Mouse (Mus musculus) embryonic facial prominence, embryonic 14.5 days (tissue): ENCODE data around the gene Mas1. TPM values are rescaled to one million over a fixed set of nuclear protein-coding genes. Genes with fewer than 3 reads are reported as not detected.

Experiments used
- ATAC-seq: fragments of 200-750 bp; cut with Nextera tagmentation; 2 replicates; pipeline ENCODE4 v1.8.0; 2017; ENCODE audit warnings: low read depth, moderate number of reproducible peaks, moderate TSS enrichment
- DNase-seq: peaks from one replicate; pipeline ENCODE4 v3.0.0-alpha.2; 2015; ENCODE audit warnings: low spot score
- H3K27ac ChIP-seq: fragments of 300-500 bp; sonication (generic); replicated peaks from 2 replicates; pipeline ENCODE4 v1.5.1; 2014; ENCODE audit warnings: low read depth, mild to moderate bottlenecking, low read length, moderate library complexity
- H3K27me3 ChIP-seq: fragments of 300-500 bp; sonication (generic); replicated peaks from 2 replicates; pipeline ENCODE4 v1.6.1; 2014; ENCODE audit warnings: low read length; ENCODE audit not compliant: control insufficient read depth, insufficient read depth
- H3K36me3 ChIP-seq: fragments of 300-500 bp; sonication (generic); 2 replicates; pipeline ENCODE4 v1.6.1; 2014; ENCODE audit warnings: low read length, mixed read lengths; ENCODE audit not compliant: control insufficient read depth, insufficient read depth
- H3K4me1 ChIP-seq: fragments of 300-500 bp; sonication (generic); 2 replicates; pipeline ENCODE4 v1.6.1; 2014; ENCODE audit warnings: antibody characterized with exemption, low read length; ENCODE audit not compliant: control insufficient read depth, insufficient read depth
- H3K4me2 ChIP-seq: fragments of 300-500 bp; sonication (generic); 2 replicates; pipeline ENCODE4 v1.6.1; 2014; ENCODE audit warnings: low read depth, mild to moderate bottlenecking, low read length, moderate library complexity, mixed read lengths
- H3K4me3 ChIP-seq: fragments of 300-500 bp; sonication (generic); 2 replicates; pipeline ENCODE4 v1.5.1; 2014; ENCODE audit warnings: low read depth, mild to moderate bottlenecking, low read length
- H3K9ac ChIP-seq: fragments of 300-500 bp; sonication (generic); 2 replicates; pipeline ENCODE4 v1.6.1; 2014; ENCODE audit warnings: low read depth, mild to moderate bottlenecking, low read length, moderate library complexity, mixed read lengths
- H3K9me3 ChIP-seq: fragments of 300-500 bp; sonication (generic); 2 replicates; pipeline ENCODE4 v1.6.1; 2016; ENCODE audit warnings: low read length; ENCODE audit not compliant: control insufficient read depth
- WGBS: fragments of 180-500 bp; shearing (Covaris S2); extraction: QIAGEN DNeasy Blood & Tissue Kit; methylation state at CpG from one replicate; pipeline ENCODE4 v1.1.7; 2014; 5-methylcytosine and 5-hydroxymethylcytosine counted together
- polyA plus RNA-seq: library from polyadenylated mRNA; unstranded; fragments of >200 nt; fragmentation: Nextera tagmentation; extraction: Ambion mirVana; gene quantifications from 2 replicates; pipeline ENCODE4 v1.2.1, GENCODE M21; 2014

Mas1 gene
- polyA plus RNA-seq, 1 experiment from 2014 or later = 0.99 TPM

DNA sequence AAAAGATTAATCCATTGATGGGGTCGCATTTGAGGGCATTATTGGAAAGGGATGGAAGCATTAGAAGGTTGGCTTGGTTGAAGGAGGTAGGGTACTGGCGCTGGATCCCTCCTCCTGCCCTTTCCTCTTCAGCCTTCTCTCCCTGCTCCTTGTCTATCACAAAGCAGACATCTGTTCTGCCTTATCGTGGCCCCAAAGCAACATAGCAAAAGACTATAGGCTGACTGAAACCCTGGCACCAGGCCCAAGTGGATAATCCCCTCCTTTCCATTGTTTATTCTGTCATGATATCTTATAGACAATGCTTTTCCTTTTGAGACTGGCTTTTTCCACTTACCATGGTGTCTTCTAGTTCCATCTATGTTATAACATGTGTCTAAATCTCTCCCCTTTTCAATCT lies 2.5 kb downstream of the Mas1 start:
- Histone ChIP-seq H3K27ac (no peak overlapping the region), H3K9ac (no peak overlapping the region), H3K9me3 (no peaks in the 10 kb centered on the region), H3K27me3 (no peaks in the 10 kb centered on the region), H3K4me1 (peaks cover 11% of the 10 kb centered on the region; the same call in 1 of the 2 replicates), H3K4me3 (no peak overlapping the region), H3K36me3 (no peaks in the 10 kb centered on the region), H3K4me2 (no peak overlapping the region)
- DNase-seq (peak; percentile 57), ATAC-seq (no peak)
- WGBS = 63% methylated on average over 3 of the region's 3 CpGs

DNA sequence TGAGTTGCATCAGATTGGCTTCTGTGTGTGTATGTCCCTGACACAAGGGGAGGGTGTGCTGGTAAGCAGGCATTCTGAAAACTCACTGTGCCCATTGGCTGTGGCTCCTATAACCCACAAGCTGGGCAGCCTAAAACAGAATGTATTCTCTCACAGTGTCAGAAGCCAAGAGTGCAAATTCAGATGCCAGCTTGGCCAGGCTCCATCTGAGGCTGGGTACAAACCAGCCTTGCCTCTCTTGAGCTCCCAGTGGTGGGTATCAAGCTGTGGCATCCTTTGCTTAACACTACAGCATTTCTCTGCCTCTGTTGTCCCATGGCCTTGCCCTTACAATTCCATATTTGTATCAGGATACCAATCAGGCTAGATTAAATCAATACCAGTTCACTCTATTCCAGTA lies 3.8 kb downstream of the Mas1 start:
- ATAC-seq (no peak), DNase-seq (no peak)
- H3K9ac ChIP-seq = no peak overlapping the region
- H3K4me2 ChIP-seq = no peak overlapping the region
- H3K9me3 ChIP-seq = no peaks in the 10 kb centered on the region
- no peaks in the 10 kb centered on the region for H3K36me3 ChIP-seq
- H3K27me3 ChIP-seq = no peaks in the 10 kb centered on the region
- H3K4me1 ChIP-seq = 0 out of 2 replicates have a peak, but pooled peaks cover 7% of the 10 kb centered on the region
- H3K4me3 ChIP-seq = no peak overlapping the region
- H3K27ac ChIP-seq = no peak overlapping the region

DNA sequence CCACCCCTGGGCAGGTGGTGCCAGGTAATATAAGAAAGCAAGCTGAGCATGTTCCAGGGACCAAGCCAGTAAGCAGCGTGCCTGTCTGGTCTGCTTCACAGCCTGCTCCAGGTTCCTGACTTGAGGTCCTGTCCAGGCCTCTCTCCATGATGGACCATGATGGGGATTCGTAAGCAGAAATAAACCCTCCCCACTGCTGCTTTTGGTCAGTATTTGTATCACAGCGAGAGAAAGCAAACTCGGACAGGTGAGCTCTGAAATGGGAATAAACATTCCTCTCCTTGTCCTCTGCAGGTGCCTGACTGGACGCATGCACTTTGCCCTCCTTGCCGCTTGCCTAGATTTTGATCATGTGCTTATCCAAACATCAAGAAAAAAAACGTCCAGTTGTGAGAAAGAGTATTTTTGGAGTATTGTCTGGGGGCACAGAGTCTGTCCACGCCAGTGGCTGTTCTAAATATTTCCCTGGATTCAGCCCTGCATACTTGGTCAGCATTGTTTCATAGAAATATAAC lies 8.9 kb downstream of the Mas1 start:
- H3K4me1 ChIP-seq = no peaks in the 10 kb centered on the region

GRCm38 (mm10) chr17:12858072-12858471 lies 9.9 kb downstream of the Mas1 start:
- no peaks in the 10 kb centered on the region for H3K27me3 ChIP-seq
- H3K4me2 ChIP-seq = no peak overlapping the region
- H3K36me3 ChIP-seq = no peaks in the 10 kb centered on the region
- H3K9me3 ChIP-seq = no peaks in the 10 kb centered on the region
- no peak overlapping the region for H3K27ac ChIP-seq
- ATAC-seq (no peak), DNase-seq (no peak)
- H3K4me1 ChIP-seq = no peaks in the 10 kb centered on the region
- 40% methylated on average over 4 of the region's 4 CpGs for WGBS
- H3K9ac ChIP-seq = no peak overlapping the region
- H3K4me3 ChIP-seq = no peak overlapping the region

More for the DNA sequence above, 8.9 kb downstream of the Mas1 start:
- H3K27me3 ChIP-seq = no peaks in the 10 kb centered on the region
- ATAC-seq (no peak), DNase-seq (no peak)
- H3K9me3 ChIP-seq = no peaks in the 10 kb centered on the region
- WGBS = 77% methylated on average over 8 of the region's 8 CpGs
- no peak overlapping the region for H3K9ac ChIP-seq
- H3K36me3 ChIP-seq = no peaks in the 10 kb centered on the region
- H3K27ac ChIP-seq = no peak overlapping the region
- H3K4me3 ChIP-seq = no peak overlapping the region
- H3K4me2 ChIP-seq = no peak overlapping the region

DNA sequence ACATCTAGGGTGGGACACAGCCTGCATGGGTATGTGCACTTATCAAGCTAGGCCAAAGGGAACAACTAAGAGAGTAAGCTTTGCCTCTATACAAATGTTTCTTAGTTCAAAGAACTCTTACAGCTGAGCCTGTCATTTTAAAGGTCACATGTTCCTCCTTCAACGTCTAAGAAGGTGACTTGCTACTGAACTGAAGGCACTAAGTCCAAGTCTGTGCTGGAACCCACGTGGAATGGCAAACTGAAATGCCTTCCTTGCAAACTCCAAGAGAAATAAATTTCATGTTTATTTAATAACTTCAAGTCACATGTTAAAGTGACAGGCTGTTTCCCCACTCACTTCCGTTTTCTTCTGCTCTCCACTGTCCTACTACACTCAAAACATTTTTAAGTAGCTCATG lies 10.5 kb downstream of the Mas1 start:
- Histone ChIP-seq H3K4me3 (no peak overlapping the region), H3K36me3 (no peaks in the 10 kb centered on the region), H3K9me3 (no peaks in the 10 kb centered on the region), H3K27ac (no peak overlapping the region), H3K4me1 (no peaks in the 10 kb centered on the region), H3K4me2 (no peak overlapping the region), H3K9ac (no peak overlapping the region), H3K27me3 (no peaks in the 10 kb centered on the region)
- DNase-seq = no peak
- 37% methylated on average over 3 of the region's 3 CpGs for WGBS
- ATAC-seq = no peak

GRCm38 (mm10) chr17:12854386-12854785 lies 13.6 kb downstream of the Mas1 start:
- no peaks in the 10 kb centered on the region for H3K36me3 ChIP-seq
- H3K4me2 ChIP-seq = no peak overlapping the region
- DNase-seq (no peak), ATAC-seq (no peak)
- H3K27ac ChIP-seq = no peak overlapping the region
- no peaks in the 10 kb centered on the region for H3K27me3 ChIP-seq
- H3K4me1 ChIP-seq = no peaks in the 10 kb centered on the region
- no peaks in the 10 kb centered on the region for H3K9me3 ChIP-seq
- H3K4me3 ChIP-seq = no peak overlapping the region
- WGBS = 94% methylated on average over 11 of the region's 11 CpGs
- no peak overlapping the region for H3K9ac ChIP-seq

DNA sequence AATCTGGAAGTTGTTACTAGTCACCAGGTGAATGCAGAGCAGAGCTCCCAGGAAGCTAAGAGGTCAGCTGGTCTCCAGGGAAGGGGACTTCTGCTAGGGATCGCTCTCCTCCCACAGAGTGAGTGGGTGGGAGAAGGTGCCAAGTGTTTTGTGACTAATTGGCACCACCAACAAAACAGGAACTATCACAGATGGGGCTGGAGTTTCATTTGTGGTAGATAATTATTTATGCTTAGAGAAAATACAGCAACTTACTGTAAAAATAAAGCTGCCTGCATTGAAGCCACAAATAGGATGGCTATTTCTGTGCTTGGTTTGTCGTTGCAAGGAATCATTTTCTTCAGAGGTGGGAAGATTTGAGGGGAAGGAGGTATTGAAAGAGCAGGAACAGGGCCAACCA lies 14.1 kb downstream of the Mas1 start:
- H3K4me2 ChIP-seq = no peak overlapping the region
- ATAC-seq = no peak
- H3K27me3 ChIP-seq = no peaks in the 10 kb centered on the region
- WGBS = 85% methylated on average over 2 of the region's 2 CpGs
- no peak overlapping the region for H3K9ac ChIP-seq
- no peak overlapping the region for H3K27ac ChIP-seq
- no peaks in the 10 kb centered on the region for H3K9me3 ChIP-seq
- H3K36me3 ChIP-seq = no peaks in the 10 kb centered on the region
- no peak for DNase-seq
- no peak overlapping the region for H3K4me3 ChIP-seq
- H3K4me1 ChIP-seq = no peaks in the 10 kb centered on the region

DNA sequence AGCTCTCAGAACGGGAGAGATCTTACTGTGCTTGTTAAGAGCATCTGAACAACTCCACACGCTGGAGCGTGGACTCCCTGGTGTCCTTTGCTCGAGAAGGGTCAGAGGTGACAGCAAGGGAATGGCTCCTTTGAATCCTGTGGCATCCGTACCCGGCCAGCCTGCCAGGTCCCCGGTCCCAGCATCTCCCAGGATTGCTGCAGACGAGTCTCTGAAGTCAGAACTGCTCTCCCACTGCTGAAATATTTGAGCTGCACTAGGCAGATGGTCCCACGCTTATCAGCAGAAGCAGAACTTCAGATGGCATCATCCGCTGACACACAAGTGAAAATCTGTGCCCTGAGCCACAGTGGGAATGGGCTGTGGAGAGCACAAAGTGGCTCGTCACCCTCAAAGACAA lies 16.3 kb downstream of the Mas1 start:
- no peak for DNase-seq
- peaks cover 1% of the 10 kb centered on the region; the same call in 1 of the 2 replicates for H3K4me1 ChIP-seq
- H3K9me3 ChIP-seq = no peaks in the 10 kb centered on the region
- H3K27ac ChIP-seq = no peak overlapping the region
- H3K27me3 ChIP-seq = no peaks in the 10 kb centered on the region
- WGBS = 68% methylated on average over 11 of the region's 11 CpGs
- H3K4me3 ChIP-seq = no peak overlapping the region
- no peak for ATAC-seq
- no peak overlapping the region for H3K4me2 ChIP-seq
- H3K36me3 ChIP-seq = no peaks in the 10 kb centered on the region
- no peak overlapping the region for H3K9ac ChIP-seq

GRCm38 (mm10) chr17:12849778-12850382 lies 18.1 kb downstream of the Mas1 start:
- no peak overlapping the region for H3K9ac ChIP-seq
- WGBS = 82% methylated on average over 8 of the region's 8 CpGs
- ATAC-seq = no peak

More at GRCm38 (mm10) chr17:12849778-12850382, 18.1 kb downstream of the Mas1 start:
- Histone ChIP-seq H3K36me3 (no peaks in the 10 kb centered on the region), H3K9me3 (no peaks in the 10 kb centered on the region), H3K27ac (no peak overlapping the region), H3K4me2 (no peak overlapping the region), H3K27me3 (no peaks in the 10 kb centered on the region), H3K4me3 (no peak overlapping the region), H3K4me1 (peaks cover 17% of the 10 kb centered on the region)
- no peak for DNase-seq
